Mouse (Mus musculus) left cerebral cortex, postnatal 14 days (tissue): Measurements from ENCODE around the gene Fam69b. TPM values are rescaled to one million over a fixed set of nuclear protein-coding genes. Genes with fewer than 3 reads are reported as not detected.

Experiments used
- DNase-seq, 2 experiments: peaks; one replicate each; pipeline ENCODE4 v3.0.0; 2021 to 2022; ENCODE audit warnings: low spot score in 2 of 2, mixed read lengths in 1 of 2
- intact Hi-C: fragments of 180-260 bp; cut with DNase I; formaldehyde crosslinking; loops from one replicate; pipeline ENCODE4 v1.15.1; 2025
- total RNA-seq, 2 experiments: library from RNA; stranded (reverse); gene quantifications; 2 replicates each; pipeline ENCODE4 v1.2.3; 2021

Gene Fam69b
- total RNA-seq, 2 experiments from 2014 or later = 80.3 TPM

DNA sequence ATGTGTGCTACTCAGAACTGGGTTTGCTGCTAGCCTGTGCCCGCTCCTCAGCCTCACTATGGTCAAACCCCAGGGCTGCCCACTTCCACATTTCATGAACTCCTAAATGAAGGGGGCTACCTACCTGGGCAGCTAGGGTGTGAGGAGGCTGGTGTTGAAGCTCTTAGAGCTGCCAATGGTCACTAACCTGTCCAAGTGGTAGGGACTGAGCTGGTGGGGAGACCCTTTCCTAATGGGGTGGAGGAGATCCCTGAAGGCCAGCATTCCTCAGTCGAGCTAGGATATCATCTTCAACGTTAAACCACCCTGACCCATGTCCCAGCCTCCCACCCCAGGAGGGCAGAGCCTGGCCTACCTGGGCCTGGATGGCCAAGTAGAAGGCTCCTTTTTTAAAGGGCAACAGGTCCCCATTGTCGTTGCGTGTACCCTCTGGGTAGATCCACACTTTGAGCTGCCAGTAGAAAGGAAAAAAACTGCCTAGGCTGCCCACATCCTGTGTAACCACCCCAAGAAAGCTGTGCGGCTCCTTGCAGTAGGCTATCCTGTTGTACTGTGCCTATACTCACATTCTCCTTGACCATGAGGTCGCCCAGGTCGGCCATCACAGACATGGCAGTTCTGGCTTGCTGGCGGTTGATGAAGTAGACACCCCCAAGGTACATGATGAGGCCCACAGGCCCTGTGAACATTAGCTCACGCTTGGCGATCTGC lies 32.4 kb upstream of the Fam69b start:
- DNase-seq = no peak
- intact Hi-C loops = no loop called here

DNA sequence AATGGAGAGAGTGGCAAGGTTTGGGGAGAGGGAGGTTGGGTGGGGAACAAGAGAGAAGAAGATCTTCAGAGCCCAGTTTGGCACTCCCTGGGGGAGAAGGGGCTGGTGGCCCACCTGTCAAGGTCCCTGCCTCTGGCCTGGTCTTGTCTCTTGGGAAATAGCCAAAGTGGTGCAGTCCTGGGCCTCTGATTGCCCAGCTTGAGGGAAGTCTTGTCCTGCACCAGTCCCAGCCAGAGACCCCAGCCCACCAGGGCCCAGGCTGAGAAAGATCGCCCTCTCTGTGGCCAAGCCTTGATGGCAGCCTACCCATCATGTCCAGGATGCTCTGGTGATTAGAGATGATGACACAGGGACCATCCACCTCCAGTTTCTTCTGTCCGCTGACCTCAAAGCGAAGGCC lies 31.4 kb upstream of the Fam69b start:
- intact Hi-C loops = no loop called here
- DNase-seq = no peak

DNA sequence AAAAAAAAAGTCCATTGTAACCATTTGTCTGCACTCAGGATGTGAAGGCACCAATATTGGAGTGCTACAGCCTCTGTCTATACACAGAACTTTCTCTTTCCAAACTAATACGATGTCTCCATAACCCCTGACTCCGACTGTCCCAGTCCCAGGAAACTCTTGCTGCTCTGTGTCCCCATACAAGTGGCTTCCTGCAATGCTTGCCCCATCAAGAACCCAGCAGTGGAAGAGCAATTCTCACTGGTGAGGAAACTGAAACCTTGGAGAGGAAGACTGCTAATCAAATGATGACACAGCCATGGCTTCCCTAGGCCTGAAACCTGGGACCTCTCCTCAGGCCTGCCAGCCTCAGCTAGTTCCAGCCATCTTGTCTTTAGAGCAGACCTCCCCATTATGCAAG lies 30.4 kb upstream of the Fam69b start:
- no peak for DNase-seq
- intact Hi-C loops = no loop called here

- intact Hi-C loops = no loop called here
- no peak for DNase-seq
Measured at GRCm38 (mm10) chr2:26598462-26598861, 29.8 kb upstream of the Fam69b start.

- intact Hi-C loops = no loop called here
- no peak for DNase-seq
Measured at GRCm38 (mm10) chr2:26599965-26600364, 28.3 kb upstream of the Fam69b start.

DNA sequence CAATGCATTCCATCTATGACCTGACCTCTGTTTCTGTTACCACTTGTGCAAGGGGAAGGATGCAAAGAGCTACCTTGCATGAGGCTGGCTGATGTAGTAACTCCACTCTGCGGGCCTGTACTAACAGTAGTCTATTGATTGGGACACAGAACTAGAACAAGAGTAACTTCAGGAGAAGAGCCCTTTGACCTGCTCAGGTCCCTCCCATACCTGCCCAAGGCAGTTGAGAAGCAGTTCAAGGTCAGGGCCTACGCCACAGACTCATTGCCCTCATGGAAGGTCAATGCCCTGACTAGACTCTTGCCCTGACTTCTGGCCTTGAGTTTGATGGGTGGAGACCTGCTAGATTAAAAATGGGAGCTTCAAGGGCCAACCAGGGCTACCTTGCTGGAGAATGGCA lies 27.6 kb upstream of the Fam69b start:
- DNase-seq = no peak
- intact Hi-C loops = no loop called here

DNA sequence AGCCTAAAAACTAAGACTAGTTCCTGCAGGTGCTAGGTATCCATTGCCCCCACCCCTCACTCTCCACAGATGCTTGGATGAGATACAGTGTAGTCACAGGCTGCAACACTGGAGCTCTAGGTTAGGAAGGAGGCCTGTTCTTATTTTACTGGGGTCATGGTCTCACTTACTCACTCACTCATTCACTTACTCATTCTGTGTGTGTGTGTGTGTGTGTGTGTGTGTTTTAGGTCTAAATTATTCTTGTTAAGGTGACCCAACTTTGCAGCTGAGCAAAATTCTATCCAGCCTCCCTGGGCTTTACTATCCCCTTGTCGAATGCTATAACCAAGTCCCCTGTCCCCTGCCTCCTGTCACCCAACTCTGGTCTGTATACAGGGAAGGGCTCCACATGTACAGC lies 26.7 kb upstream of the Fam69b start:
- intact Hi-C loops = no loop called here
- no peak for DNase-seq

GRCm38 (mm10) chr2:26602631-26603030 lies 25.6 kb upstream of the Fam69b start:
- intact Hi-C loops = no loop called here
- no peak for DNase-seq

GRCm38 (mm10) chr2:26603159-26603558 lies 25.1 kb upstream of the Fam69b start:
- DNase-seq = no peak
- intact Hi-C loops = no loop called here

- DNase-seq = peak; percentile 22 to 60
- intact Hi-C loops = no loop called here
Measured at GRCm38 (mm10) chr2:26603720-26604671, 24.3 kb upstream of the Fam69b start, which contains the start of gene Agpat2. TSS of gene Agpat2 (minus strand) at chr2:26604417.

GRCm38 (mm10) chr2:26605331-26605730 lies 22.9 kb upstream of the Fam69b start:
- no peak for DNase-seq
- intact Hi-C loops = no loop called here

GRCm38 (mm10) chr2:26606579-26606978 lies 21.7 kb upstream of the Fam69b start:
- no peak for DNase-seq
- intact Hi-C loops = no loop called here

DNA sequence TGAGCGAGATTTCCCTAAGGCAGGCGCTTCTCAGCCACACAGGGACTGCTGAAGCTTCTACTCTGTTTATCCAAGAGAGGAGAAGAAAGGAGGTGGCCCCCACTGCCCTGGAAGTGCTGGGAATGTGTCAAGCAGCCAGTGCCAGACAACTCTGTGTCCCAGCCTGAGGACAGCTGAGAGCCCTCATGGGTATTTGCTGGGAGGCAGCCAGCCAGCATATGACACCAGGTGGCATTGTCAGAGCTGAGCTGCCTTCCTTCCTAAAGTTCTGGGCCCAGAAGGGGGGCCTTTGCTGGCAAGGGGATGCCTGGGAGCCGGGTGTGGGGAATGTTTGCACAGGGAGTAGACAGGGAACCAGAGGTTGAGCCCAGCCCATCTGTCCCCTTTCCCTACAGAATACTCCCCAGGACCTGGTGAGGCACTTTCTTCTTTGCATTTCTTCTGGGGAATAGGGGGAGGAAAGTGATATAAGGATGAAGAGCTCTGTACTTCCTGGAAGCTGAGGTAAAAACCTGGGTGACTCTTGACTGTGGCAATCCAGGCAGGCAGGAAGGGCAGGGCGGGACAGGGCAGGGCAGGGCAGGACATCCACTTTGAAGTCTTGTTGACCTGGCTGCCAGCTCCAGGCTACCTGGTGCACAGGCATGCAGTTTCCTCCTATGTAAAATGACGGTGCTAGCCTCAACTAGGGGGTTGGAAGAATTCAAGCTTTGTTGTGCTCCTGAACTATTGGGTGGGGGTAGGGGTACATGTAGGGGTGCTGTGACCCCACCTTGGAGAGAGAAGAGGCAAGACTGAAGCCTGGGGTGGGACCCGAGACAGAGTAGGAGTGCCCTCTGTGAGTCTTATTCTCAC lies 21.0 kb upstream of the Fam69b start:
- no peak for DNase-seq
- intact Hi-C loops = no loop called here

- intact Hi-C loops = no loop called here
- DNase-seq = no peak
Measured at GRCm38 (mm10) chr2:26608781-26609180, 19.5 kb upstream of the Fam69b start.

- no peak for DNase-seq
- intact Hi-C loops = no loop called here
Measured at GRCm38 (mm10) chr2:26609261-26609661, 19.0 kb upstream of the Fam69b start.

GRCm38 (mm10) chr2:26610526-26610925 lies 17.7 kb upstream of the Fam69b start:
- no peak for DNase-seq
- intact Hi-C loops = no loop called here

GRCm38 (mm10) chr2:26611054-26611453 lies 17.2 kb upstream of the Fam69b start:
- DNase-seq = no peak
- intact Hi-C loops = no loop called here

DNA sequence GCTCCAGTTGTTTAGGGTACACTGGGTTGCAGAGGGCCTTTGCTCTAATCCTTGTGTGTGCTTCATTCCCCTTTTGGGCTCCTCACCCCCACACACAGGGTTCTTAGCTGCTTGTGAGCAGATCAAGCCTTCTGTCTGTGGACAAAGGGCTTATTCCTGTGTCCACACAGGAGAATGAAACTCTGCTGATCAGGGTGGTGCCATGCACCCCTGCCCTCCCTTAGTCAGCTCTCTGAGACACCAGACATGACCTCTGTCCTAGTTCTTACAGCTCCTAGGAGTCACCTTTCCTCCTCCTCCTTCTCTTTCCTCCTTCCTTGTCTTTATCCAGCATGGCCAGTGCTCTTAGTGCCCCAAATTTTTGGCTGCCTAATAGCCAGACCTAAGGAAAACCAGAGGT lies 16.4 kb upstream of the Fam69b start:
- intact Hi-C loops = no loop called here
- no peak for DNase-seq

- DNase-seq = no peak
- intact Hi-C loops = no loop called here
Measured at GRCm38 (mm10) chr2:26614903-26615302, 13.4 kb upstream of the Fam69b start.
